Mouse (Mus musculus): ENCODE measurements at regions not wholly inside any gene's neighbourhood (a gene's known extent, or its start where the extent isn't known, plus 50 kb on each side); places are given as distances from the start of the nearest gene placed in this dataset.

DNA sequence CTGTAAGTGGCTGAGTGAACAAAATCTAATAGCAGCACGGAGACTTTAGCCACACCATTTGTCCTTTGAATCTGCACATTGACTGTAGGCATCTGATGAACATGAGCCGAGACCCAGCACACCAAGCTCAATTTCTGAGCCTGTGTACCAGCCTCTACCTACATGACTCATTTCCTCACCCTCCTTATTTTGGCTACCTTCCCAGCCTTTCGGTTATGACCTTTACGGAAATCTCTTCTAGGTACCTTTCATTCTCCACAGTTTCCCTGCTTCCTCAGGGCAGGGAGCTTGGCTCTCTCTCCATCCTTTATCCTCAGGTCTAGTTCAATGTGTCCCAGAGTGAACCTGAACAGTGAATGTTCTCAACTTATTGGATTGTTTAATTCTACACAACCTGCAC lies 77.3 kb upstream of the Hs3st1 start:
- WGBS: 94% methylated on average over 4 of the region's 4 CpGs
- no peaks in the 10 kb centered on the region for H3K4me1 ChIP-seq (ENCODE audit: control insufficient read depth, insufficient read depth, low read length)
- H3K9ac ChIP-seq (replicated peaks; ENCODE audit: low read length): no peak overlapping the region
- H3K9me3 ChIP-seq (replicated peaks; ENCODE audit: control insufficient read depth, low read length): no peaks in the 10 kb centered on the region
- DNase-seq (ENCODE audit: low spot score) (no peak), ATAC-seq (replicated peaks; ENCODE audit: insufficient number of reproducible peaks, low FRiP score, low TSS enrichment, low read depth) (no peak)
- H3K27ac ChIP-seq (replicated peaks; ENCODE audit: low read depth, low read length): no peak overlapping the region
- H3K27me3 ChIP-seq (ENCODE audit: control insufficient read depth, insufficient read depth, low read length): no peaks in the 10 kb centered on the region
- no peak overlapping the region for H3K4me2 ChIP-seq (ENCODE audit: low read depth, low read length)
- no peak overlapping the region for H3K4me3 ChIP-seq (ENCODE audit: low read depth, low read length)
- no peaks in the 10 kb centered on the region for H3K36me3 ChIP-seq (replicated peaks; ENCODE audit: control insufficient read depth, insufficient read depth, low read depth, low read length)

- no peaks in the 10 kb centered on the region for H3K4me1 ChIP-seq (ENCODE audit: control insufficient read depth, insufficient read depth, low read length)
- no peak overlapping the region for H3K9ac ChIP-seq (replicated peaks; ENCODE audit: low read length)
- no peaks in the 10 kb centered on the region for H3K9me3 ChIP-seq (replicated peaks; ENCODE audit: control insufficient read depth, low read length)
- no peak overlapping the region for H3K27ac ChIP-seq (replicated peaks; ENCODE audit: low read depth, low read length)
- ATAC-seq (replicated peaks; ENCODE audit: insufficient number of reproducible peaks, low FRiP score, low TSS enrichment, low read depth): no peak
- WGBS: 69% methylated on average over 2 of the region's 2 CpGs
- H3K4me3 ChIP-seq (ENCODE audit: low read depth, low read length): no peak overlapping the region
- H3K36me3 ChIP-seq (replicated peaks; ENCODE audit: control insufficient read depth, insufficient read depth, low read depth, low read length): no peaks in the 10 kb centered on the region
- H3K27me3 ChIP-seq (ENCODE audit: control insufficient read depth, insufficient read depth, low read length): no peaks in the 10 kb centered on the region
- DNase-seq (ENCODE audit: low spot score): no peak
- H3K4me2 ChIP-seq (ENCODE audit: low read depth, low read length): no peak overlapping the region
Observed at GRCm38 (mm10) chr5:39824680-39825079, 69.4 kb upstream of the Hs3st1 start.

- Histone ChIP-seq H3K4me1 (ENCODE audit: control insufficient read depth, insufficient read depth, low read length) (no peaks in the 10 kb centered on the region), H3K36me3 (replicated peaks; ENCODE audit: control insufficient read depth, insufficient read depth, low read depth, low read length) (no peaks in the 10 kb centered on the region), H3K4me3 (ENCODE audit: low read depth, low read length) (no peak overlapping the region), H3K9ac (replicated peaks; ENCODE audit: low read length) (no peak overlapping the region), H3K27ac (replicated peaks; ENCODE audit: low read depth, low read length) (no peak overlapping the region), H3K27me3 (ENCODE audit: control insufficient read depth, insufficient read depth, low read length) (no peaks in the 10 kb centered on the region), H3K9me3 (replicated peaks; ENCODE audit: control insufficient read depth, low read length) (no peaks in the 10 kb centered on the region), H3K4me2 (ENCODE audit: low read depth, low read length) (no peak overlapping the region)
- 73% methylated on average over 4 of the region's 4 CpGs for WGBS
- no peak for ATAC-seq (replicated peaks; ENCODE audit: insufficient number of reproducible peaks, low FRiP score, low TSS enrichment, low read depth)
- DNase-seq (ENCODE audit: low spot score): no peak
Observed at GRCm38 (mm10) chr5:39806643-39807042, 51.4 kb upstream of the Hs3st1 start.

Measured in embryonic facial prominence, embryonic 11.5 days (tissue).